Mouse (Mus musculus): ENCODE results near the gene Fam160a1. TPM values are rescaled to one million over a fixed set of nuclear protein-coding genes. Genes with fewer than 3 reads are reported as not detected.

Fam160a1 gene
- total RNA-seq (2023; ENCODE audit: inconsistent age) = 1.5 to 3.5 TPM (median 2.7 TPM) in 4 replicates

GRCm38 (mm10) chr3:85817191-85817590 is at the start of gene Fam160a1:
TSS of gene Fam160a1 (minus strand) at chr3:85817291.

Other genes starting within 250 kb of the Fam160a1 start
- gene Gatb, start 243.2 kb downstream of the Fam160a1 start, total RNA-seq (2023; ENCODE audit: inconsistent age) = 10.2 to 15.8 TPM (median 11.8 TPM) in 4 replicates
- 0.77 to 1.4 TPM (median 1.3 TPM) in 4 replicates for gene Glt28d2, start 70.2 kb upstream of the Fam160a1 start, total RNA-seq (2023; ENCODE audit: inconsistent age)
- 0.93 to 8.4 TPM (median 3.3 TPM) in 4 replicates for gene Gm37240, start 70.2 kb upstream of the Fam160a1 start, total RNA-seq (2023; ENCODE audit: inconsistent age)
- 0.15 to 0.42 TPM (median 0.19 TPM) in 4 replicates for gene Sh3d19, start 153.8 kb upstream of the Fam160a1 start, total RNA-seq (2023; ENCODE audit: inconsistent age)
- gene Prss48, start 185.2 kb upstream of the Fam160a1 start, total RNA-seq (2023; ENCODE audit: inconsistent age) = not detected in 4 replicates

Data from B cell, adult (primary cell).